Mouse (Mus musculus) embryonic facial prominence, embryonic 10.5 days (tissue): ENCODE measurements around the gene Lpar5. TPM values are rescaled to one million over a fixed set of nuclear protein-coding genes. Genes with fewer than 3 reads are reported as not detected.
A peak's percentile ranks its signal among the peaks of the same experiment; 100 is the strongest.

Source experiments
- DNase-seq: peaks from one replicate; pipeline ENCODE4 v3.0.0-alpha.2; 2017; ENCODE audit warnings: low spot score
- H3K27ac ChIP-seq: fragments of 300-500 bp; sonication (generic); replicated peaks from 2 replicates; pipeline ENCODE4 v1.5.1; 2016; ENCODE audit warnings: mild to moderate bottlenecking
- H3K27me3 ChIP-seq: fragments of 300-500 bp; sonication (generic); replicated peaks from 2 replicates; pipeline ENCODE4 v1.6.1; 2016; ENCODE audit warnings: low read depth, mild to moderate bottlenecking; ENCODE audit not compliant: poor library complexity, severe bottlenecking
- H3K36me3 ChIP-seq: fragments of 300-500 bp; sonication (generic); replicated peaks from 2 replicates; pipeline ENCODE4 v1.6.1; 2016; ENCODE audit warnings: mild to moderate bottlenecking, moderate library complexity
- H3K4me1 ChIP-seq: fragments of 300-500 bp; sonication (generic); 2 replicates; pipeline ENCODE4 v1.6.1; 2016
- H3K4me3 ChIP-seq: fragments of 300-500 bp; sonication (generic); 2 replicates; pipeline ENCODE4 v1.5.1; 2016; ENCODE audit warnings: mild to moderate bottlenecking, moderate library complexity
- H3K9me3 ChIP-seq: fragments of 300-500 bp; sonication (generic); 2 replicates; pipeline ENCODE4 v1.6.1; 2016; ENCODE audit warnings: mild to moderate bottlenecking
- WGBS: fragments of 180-500 bp; shearing (Covaris S2); methylation state at CpG from one replicate; pipeline ENCODE4 v1.1.7; 2016; 5-methylcytosine and 5-hydroxymethylcytosine counted together
- polyA plus RNA-seq: library from polyadenylated mRNA; unstranded; fragments of >200 nt; fragmentation: Nextera tagmentation; extraction: Ambion mirVana; gene quantifications from 2 replicates; pipeline ENCODE4 v1.2.1, GENCODE M21; 2016

Lpar5 gene
- polyA plus RNA-seq, 1 experiment from 2014 or later: 0.10 TPM

DNA sequence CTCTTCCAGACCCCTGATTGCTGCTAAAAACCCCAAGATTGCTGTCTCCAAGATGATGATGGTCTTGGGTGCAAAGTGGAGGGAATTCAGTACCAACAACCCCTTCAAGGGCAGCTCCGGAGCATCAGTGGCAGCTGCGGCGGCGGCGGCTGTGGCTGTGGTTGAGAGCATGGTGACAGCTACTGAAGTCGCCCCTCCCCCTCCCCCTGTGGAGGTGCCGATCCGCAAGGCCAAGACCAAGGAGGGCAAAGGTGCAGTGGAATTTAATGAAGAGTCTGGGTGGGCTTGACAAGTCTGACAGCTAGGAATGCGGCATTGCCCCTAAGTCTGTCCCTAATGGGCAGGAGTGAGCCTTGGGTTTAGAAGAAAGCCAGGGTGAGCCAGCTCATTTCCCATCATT, 33.7 kb downstream of the Lpar5 start:
- no peak overlapping the region for H3K4me3 ChIP-seq
- no peak for DNase-seq
- WGBS: 83% methylated on average over 9 of the region's 9 CpGs
- H3K9me3 ChIP-seq: no peaks in the 10 kb centered on the region
- H3K36me3 ChIP-seq: peaks cover 93% of the 10 kb centered on the region
- no peak overlapping the region for H3K27ac ChIP-seq
- no peaks in the 10 kb centered on the region for H3K27me3 ChIP-seq
- peaks cover 49% of the 10 kb centered on the region for H3K4me1 ChIP-seq

- WGBS: 96% methylated on average over 4 of the region's 4 CpGs
- H3K4me3 ChIP-seq: no peak overlapping the region
- H3K9me3 ChIP-seq: no peaks in the 10 kb centered on the region
- no peak overlapping the region for H3K27ac ChIP-seq
- no peak for DNase-seq
- H3K36me3 ChIP-seq: peaks cover 100% of the 10 kb centered on the region
- H3K4me1 ChIP-seq: peaks cover 22% of the 10 kb centered on the region
- no peaks in the 10 kb centered on the region for H3K27me3 ChIP-seq
These were observed 36.5 kb downstream of the Lpar5 start for GRCm38 (mm10) chr6:125104223-125104622.

- no peaks in the 10 kb centered on the region for H3K9me3 ChIP-seq
- H3K27me3 ChIP-seq: no peaks in the 10 kb centered on the region
- H3K27ac ChIP-seq: no peak overlapping the region
- H3K4me3 ChIP-seq: no peak overlapping the region
- H3K4me1 ChIP-seq: no peaks in the 10 kb centered on the region
- peaks cover 100% of the 10 kb centered on the region for H3K36me3 ChIP-seq
- WGBS: 89% methylated on average over 2 of the region's 2 CpGs
- DNase-seq: no peak
These were observed 40.0 kb downstream of the Lpar5 start for GRCm38 (mm10) chr6:125107705-125108104.

DNA sequence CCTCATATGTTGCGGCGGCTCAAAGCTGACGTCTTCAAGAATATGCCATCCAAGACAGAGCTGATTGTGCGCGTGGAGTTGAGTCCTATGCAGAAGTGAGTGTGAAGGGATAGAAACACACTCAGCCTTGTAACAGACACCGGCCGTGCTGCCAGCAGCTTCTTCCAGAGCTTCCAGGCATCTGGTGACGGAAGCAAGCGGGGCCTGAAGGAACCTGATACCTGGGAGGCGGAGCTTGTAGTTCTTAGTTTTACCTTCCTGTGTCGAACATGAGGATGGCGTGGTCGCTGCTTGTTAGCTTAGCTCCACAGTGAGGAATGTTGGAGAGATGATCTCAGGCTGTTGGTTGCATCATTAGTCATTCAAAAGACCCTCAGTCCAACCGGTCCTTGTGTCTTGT, 41.7 kb downstream of the Lpar5 start:
- peaks cover 100% of the 10 kb centered on the region for H3K36me3 ChIP-seq
- H3K27me3 ChIP-seq: no peaks in the 10 kb centered on the region
- DNase-seq: no peak
- H3K9me3 ChIP-seq: no peaks in the 10 kb centered on the region
- 82% methylated on average over 14 of the region's 14 CpGs for WGBS
- no peak overlapping the region for H3K4me3 ChIP-seq
- H3K4me1 ChIP-seq: no peaks in the 10 kb centered on the region
- H3K27ac ChIP-seq: no peak overlapping the region

DNA sequence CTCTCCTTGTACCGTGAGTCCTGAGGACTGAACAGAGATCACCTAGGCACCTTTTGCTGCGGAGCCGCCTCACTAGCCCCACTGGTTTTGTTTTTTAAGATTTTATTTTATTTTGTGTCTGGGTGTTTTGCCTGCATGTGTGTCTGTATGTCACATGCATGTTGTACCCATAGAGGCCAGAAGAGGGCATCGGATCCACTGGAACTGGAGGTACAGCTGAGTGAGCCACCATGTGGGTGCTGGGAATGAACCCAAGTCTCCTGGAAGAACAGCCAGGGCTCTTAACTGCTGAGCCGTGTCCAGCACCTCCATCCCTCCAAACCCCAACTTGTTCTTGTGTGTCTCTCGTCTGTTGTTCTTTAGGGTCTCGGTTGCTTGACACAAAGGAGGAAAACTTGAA, 43.2 kb downstream of the Lpar5 start:
- peak; percentile 58 for DNase-seq
- peaks cover 100% of the 10 kb centered on the region for H3K36me3 ChIP-seq
- no peaks in the 10 kb centered on the region for H3K4me1 ChIP-seq
- H3K4me3 ChIP-seq: no peak overlapping the region
- WGBS: 91% methylated on average over 7 of the region's 7 CpGs
- H3K27me3 ChIP-seq: no peaks in the 10 kb centered on the region
- no peaks in the 10 kb centered on the region for H3K9me3 ChIP-seq
- no peak overlapping the region for H3K27ac ChIP-seq

DNA sequence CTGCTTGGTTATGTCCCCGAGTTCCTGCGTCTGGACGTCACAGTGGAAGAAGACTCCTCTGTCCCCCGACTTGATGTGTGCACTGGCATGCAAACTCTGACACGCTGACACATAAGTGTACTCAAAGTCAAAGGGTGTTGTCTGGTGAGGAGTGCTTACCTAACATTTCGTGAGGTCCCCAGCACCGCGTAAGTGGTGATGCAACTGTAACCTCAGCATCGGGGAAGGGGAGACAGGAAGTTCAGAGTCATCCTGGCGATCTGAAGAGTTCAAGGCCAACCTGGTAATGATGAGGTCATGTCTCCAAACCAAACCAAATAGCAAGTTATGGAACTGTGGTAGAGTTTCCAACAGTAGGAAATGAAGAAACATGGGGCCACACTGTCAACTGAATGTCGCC, 44.8 kb downstream of the Lpar5 start:
- Histone ChIP-seq H3K27me3 (no peaks in the 10 kb centered on the region), H3K27ac (no peak overlapping the region), H3K4me3 (no peak overlapping the region), H3K9me3 (no peaks in the 10 kb centered on the region), H3K4me1 (no peaks in the 10 kb centered on the region), H3K36me3 (peaks cover 100% of the 10 kb centered on the region)
- 95% methylated on average over 11 of the region's 11 CpGs for WGBS
- DNase-seq: no peak

DNA sequence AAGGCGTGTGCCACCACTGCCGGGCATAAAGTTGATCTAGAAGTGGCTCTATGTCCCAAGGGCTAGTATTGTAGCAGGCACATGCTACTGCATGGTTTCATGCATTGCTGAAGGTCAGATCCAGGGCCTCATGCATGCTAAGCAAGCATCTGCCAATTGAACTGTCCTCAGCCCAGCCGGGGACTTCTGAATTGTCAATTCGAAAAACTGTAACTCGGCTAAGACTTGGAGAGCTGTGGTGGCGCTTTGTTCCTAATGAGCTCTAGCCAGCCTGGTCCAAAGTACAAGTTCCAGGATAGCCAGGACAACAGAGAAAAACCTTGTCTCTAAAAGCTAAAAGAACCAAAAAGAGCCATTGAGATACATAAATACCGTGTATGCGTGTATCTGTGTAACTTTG, 51.7 kb downstream of the Lpar5 start:
- DNase-seq: no peak
- 94% methylated on average over 8 of the region's 8 CpGs for WGBS
- Histone ChIP-seq H3K27ac (no peak overlapping the region), H3K9me3 (no peaks in the 10 kb centered on the region), H3K36me3 (peaks cover 100% of the 10 kb centered on the region), H3K27me3 (no peaks in the 10 kb centered on the region), H3K4me1 (no peaks in the 10 kb centered on the region), H3K4me3 (no peak overlapping the region)

DNA sequence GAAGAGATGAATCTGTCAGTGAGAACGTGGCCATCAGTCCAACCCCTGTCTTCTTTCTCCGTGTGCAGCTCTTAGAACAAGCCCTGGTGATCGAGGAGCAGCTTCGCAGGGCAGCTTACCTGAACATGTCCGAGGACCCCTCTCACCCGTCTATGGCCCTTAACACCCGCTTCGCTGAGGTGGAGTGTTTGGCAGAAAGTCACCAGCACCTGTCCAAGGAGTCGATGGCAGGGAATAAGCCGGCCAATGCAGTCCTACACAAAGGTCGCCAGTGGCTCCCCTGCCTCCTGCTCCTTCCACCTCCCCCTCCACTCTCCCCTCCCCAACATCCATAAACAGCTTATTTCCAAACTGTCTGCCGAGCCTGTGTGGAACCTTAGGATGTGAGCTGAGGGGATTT, 61.0 kb downstream of the Lpar5 start:
- H3K36me3 ChIP-seq: peaks cover 82% of the 10 kb centered on the region
- no peak overlapping the region for H3K4me3 ChIP-seq
- no peak for DNase-seq
- no peaks in the 10 kb centered on the region for H3K27me3 ChIP-seq
- no peaks in the 10 kb centered on the region for H3K9me3 ChIP-seq
- no peak overlapping the region for H3K27ac ChIP-seq
- WGBS: 91% methylated on average over 12 of the region's 12 CpGs
- peaks cover 19% of the 10 kb centered on the region for H3K4me1 ChIP-seq

GRCm38 (mm10) chr6:125129710-125130402, 62.1 kb downstream of the Lpar5 start:
- Histone ChIP-seq H3K4me3 (peak overlapping the region; percentile 16), H3K27me3 (no peaks in the 10 kb centered on the region), H3K4me1 (peaks cover 19% of the 10 kb centered on the region), H3K27ac (no peak overlapping the region), H3K36me3 (peaks cover 82% of the 10 kb centered on the region), H3K9me3 (no peaks in the 10 kb centered on the region)
- 89% methylated on average over 20 of the region's 20 CpGs for WGBS
- DNase-seq: no peak

- Histone ChIP-seq H3K9me3 (no peaks in the 10 kb centered on the region), H3K4me1 (peaks cover 19% of the 10 kb centered on the region), H3K36me3 (peaks cover 81% of the 10 kb centered on the region), H3K27ac (peak within 1 kb of the TSS; percentile 90), H3K4me3 (peak within 1 kb of the TSS; percentile 80), H3K27me3 (no peaks in the 10 kb centered on the region)
- DNase-seq: peak; percentile 96
- under 1% methylated on average over 66 of the region's 66 CpGs for WGBS
These were observed 63.8 kb downstream of the Lpar5 start, which contains the start of gene Nop2 for GRCm38 (mm10) chr6:125131302-125132156. Gene Nop2, plus strand, starts transcription at chr6:125131909.
